Mouse (Mus musculus) limb, embryonic 13.5 days (tissue): ENCODE measurements around the gene Zc3h4. TPM values are rescaled to one million over a fixed set of nuclear protein-coding genes. Genes with fewer than 3 reads are reported as not detected.

Experiments
- ATAC-seq: fragments of 200-750 bp; cut with Nextera tagmentation; 2 replicates; pipeline ENCODE4 v1.8.0; 2017; ENCODE audit warnings: low read depth, moderate number of reproducible peaks, moderate TSS enrichment; ENCODE audit not compliant: low FRiP score
- H3K27ac ChIP-seq: fragments of 300-500 bp; sonication (generic); 2 replicates; pipeline ENCODE4 v1.5.1; 2015; ENCODE audit warnings: inconsistent platforms, mild to moderate bottlenecking, moderate library complexity
- H3K27me3 ChIP-seq: fragments of 300-500 bp; sonication (generic); 2 replicates; pipeline ENCODE4 v1.6.1; 2015; ENCODE audit warnings: mild to moderate bottlenecking, inconsistent platforms
- H3K36me3 ChIP-seq: fragments of 300-500 bp; sonication (generic); 2 replicates; pipeline ENCODE4 v1.6.1; 2015; ENCODE audit warnings: inconsistent platforms, mild to moderate bottlenecking, moderate library complexity
- H3K4me1 ChIP-seq: fragments of 300-500 bp; sonication (generic); 2 replicates; pipeline ENCODE4 v1.6.1; 2015; ENCODE audit warnings: inconsistent platforms
- H3K4me2 ChIP-seq: fragments of 300-500 bp; sonication (generic); replicated peaks from 2 replicates; pipeline ENCODE4 v1.6.1; 2015; ENCODE audit warnings: inconsistent platforms, mild to moderate bottlenecking, moderate library complexity
- H3K4me3 ChIP-seq: fragments of 300-500 bp; sonication (generic); 2 replicates; pipeline ENCODE4 v1.5.1; 2015; ENCODE audit warnings: moderate library complexity, mild to moderate bottlenecking, inconsistent platforms
- H3K9ac ChIP-seq: fragments of 300-500 bp; sonication (generic); 2 replicates; pipeline ENCODE4 v1.6.1; 2015; ENCODE audit warnings: mild to moderate bottlenecking, inconsistent platforms
- H3K9me3 ChIP-seq: fragments of 300-500 bp; sonication (generic); 2 replicates; pipeline ENCODE4 v1.6.1; 2016; ENCODE audit warnings: inconsistent platforms
- WGBS: fragments of 180-500 bp; shearing (Covaris S2); methylation state at CpG from one replicate; pipeline ENCODE4 v1.1.7; 2015; 5-methylcytosine and 5-hydroxymethylcytosine counted together
- polyA plus RNA-seq: library from polyadenylated mRNA; unstranded; fragments of >200 nt; fragmentation: Nextera tagmentation; extraction: Ambion mirVana; gene quantifications from 2 replicates; pipeline ENCODE4 v1.2.1, GENCODE M21; 2015

Zc3h4 gene
- polyA plus RNA-seq: 18.2 and 18.5 TPM in 2 replicates

- H3K36me3 ChIP-seq: no peaks in the 10 kb centered on the region
- peak; percentile 54 for ATAC-seq
- peak within 1 kb of the TSS; percentile 100 for H3K27ac ChIP-seq
- peak within 1 kb of the TSS; percentile 91 for H3K4me3 ChIP-seq
- H3K27me3 ChIP-seq: no peaks in the 10 kb centered on the region
- H3K9ac ChIP-seq: peak within 1 kb of the TSS; percentile 100
- peak within 1 kb of the TSS; percentile 93 for H3K4me2 ChIP-seq
- H3K9me3 ChIP-seq: no peaks in the 10 kb centered on the region
- WGBS: under 1% methylated on average over 64 of the region's 85 CpGs
- H3K4me1 ChIP-seq: peaks cover 39% of the 10 kb centered on the region
These were observed at the start of gene Zc3h4 for GRCm38 (mm10) chr7:16400689-16401611. Zc3h4 (plus strand) TSS chr7:16400910.

DNA sequence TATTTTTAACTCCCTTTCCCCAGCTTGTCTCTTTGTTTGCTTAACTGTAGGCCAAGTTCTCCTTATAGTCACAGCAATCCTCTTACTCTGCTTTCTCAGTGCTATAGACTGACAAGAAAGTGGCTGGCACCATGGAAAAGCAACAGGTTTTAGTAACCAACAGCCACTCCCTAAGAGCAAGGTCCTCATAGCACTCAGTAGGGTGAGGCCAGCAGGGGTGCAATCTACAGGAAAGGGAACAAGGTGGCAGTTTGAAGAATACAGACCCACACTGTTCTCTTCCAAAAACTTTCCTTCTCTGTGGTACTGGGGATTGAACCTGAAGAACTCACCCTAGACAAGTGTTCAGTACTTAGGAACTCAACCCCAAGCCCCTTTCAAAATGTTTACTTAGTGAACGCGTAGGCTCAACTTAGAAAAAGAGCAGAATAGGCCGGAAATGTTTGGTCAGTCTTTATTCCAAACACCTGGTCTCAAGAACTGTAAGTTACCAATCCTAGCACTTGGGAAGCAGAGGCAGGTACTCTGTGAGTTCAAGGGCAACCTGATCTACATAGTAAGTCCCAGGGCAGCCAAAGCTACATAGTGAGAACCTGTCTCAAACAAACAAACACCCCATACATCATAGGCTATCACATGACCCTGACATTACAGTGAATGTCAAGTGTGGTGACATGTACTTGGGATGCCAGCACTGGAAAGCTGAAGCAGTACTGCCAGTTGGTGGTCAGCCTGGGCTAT is 44.7 kb upstream of the Zc3h4 start:
- no peak for ATAC-seq
- H3K27me3 ChIP-seq: no peaks in the 10 kb centered on the region
- H3K36me3 ChIP-seq: peaks cover 66% of the 10 kb centered on the region
- no peak overlapping the region for H3K4me2 ChIP-seq
- WGBS: 96% methylated on average over 3 of the region's 3 CpGs
- 0 out of 2 replicates have a peak, but pooled peaks cover 4% of the 10 kb centered on the region for H3K9me3 ChIP-seq
- H3K4me3 ChIP-seq: no peak overlapping the region
- no peak overlapping the region for H3K27ac ChIP-seq
- no peaks in the 10 kb centered on the region for H3K4me1 ChIP-seq
- no peak overlapping the region for H3K9ac ChIP-seq

GRCm38 (mm10) chr7:16357602-16358001 is 43.1 kb upstream of the Zc3h4 start:
- no peak overlapping the region for H3K4me2 ChIP-seq
- 0 out of 2 replicates have a peak, but pooled peaks cover 4% of the 10 kb centered on the region for H3K9me3 ChIP-seq
- H3K4me1 ChIP-seq: no peaks in the 10 kb centered on the region
- ATAC-seq: no peak
- H3K4me3 ChIP-seq: no peak overlapping the region
- no peak overlapping the region for H3K9ac ChIP-seq
- H3K27me3 ChIP-seq: no peaks in the 10 kb centered on the region
- H3K36me3 ChIP-seq: peaks cover 59% of the 10 kb centered on the region
- H3K27ac ChIP-seq: no peak overlapping the region
- WGBS: 94% methylated on average over 3 of the region's 3 CpGs

DNA sequence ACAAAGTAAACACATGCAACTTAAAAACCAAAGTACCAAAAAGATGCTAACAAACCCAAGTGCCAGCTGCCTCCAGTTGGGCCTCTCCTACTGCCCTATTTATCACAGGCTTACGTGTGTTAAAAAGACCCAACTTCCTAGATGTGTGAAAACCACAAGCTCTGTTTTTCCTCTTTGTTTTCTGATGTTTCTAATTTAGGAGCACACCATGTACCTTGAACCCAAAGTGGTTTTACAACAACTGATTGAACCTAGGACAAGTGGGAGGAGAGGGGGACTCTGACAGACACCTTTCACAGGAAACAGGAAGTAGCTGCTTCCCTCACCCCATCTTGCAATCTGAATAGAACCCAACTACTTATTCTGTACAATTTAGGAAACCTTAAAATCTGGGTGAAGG is 36.4 kb upstream of the Zc3h4 start:
- H3K9me3 ChIP-seq: no peaks in the 10 kb centered on the region
- no peak overlapping the region for H3K9ac ChIP-seq
- peaks cover 74% of the 10 kb centered on the region for H3K36me3 ChIP-seq
- no peak overlapping the region for H3K4me2 ChIP-seq
- WGBS: 82% methylated on average over 1 of the region's 1 CpGs
- no peaks in the 10 kb centered on the region for H3K4me1 ChIP-seq
- H3K27ac ChIP-seq: no peak overlapping the region
- no peak for ATAC-seq
- H3K27me3 ChIP-seq: no peaks in the 10 kb centered on the region
- no peak overlapping the region for H3K4me3 ChIP-seq

- no peak overlapping the region for H3K9ac ChIP-seq
- H3K9me3 ChIP-seq: no peaks in the 10 kb centered on the region
- H3K4me1 ChIP-seq: no peaks in the 10 kb centered on the region
- H3K27ac ChIP-seq: no peak overlapping the region
- H3K27me3 ChIP-seq: no peaks in the 10 kb centered on the region
- 0 out of 2 replicates have a peak, but pooled peaks have one; percentile 32 for ATAC-seq
- no peak overlapping the region for H3K4me2 ChIP-seq
- WGBS: 46% methylated on average over 4 of the region's 4 CpGs
- no peak overlapping the region for H3K4me3 ChIP-seq
- H3K36me3 ChIP-seq: peaks cover 80% of the 10 kb centered on the region
These were observed 35.7 kb upstream of the Zc3h4 start for GRCm38 (mm10) chr7:16364901-16365500.

DNA sequence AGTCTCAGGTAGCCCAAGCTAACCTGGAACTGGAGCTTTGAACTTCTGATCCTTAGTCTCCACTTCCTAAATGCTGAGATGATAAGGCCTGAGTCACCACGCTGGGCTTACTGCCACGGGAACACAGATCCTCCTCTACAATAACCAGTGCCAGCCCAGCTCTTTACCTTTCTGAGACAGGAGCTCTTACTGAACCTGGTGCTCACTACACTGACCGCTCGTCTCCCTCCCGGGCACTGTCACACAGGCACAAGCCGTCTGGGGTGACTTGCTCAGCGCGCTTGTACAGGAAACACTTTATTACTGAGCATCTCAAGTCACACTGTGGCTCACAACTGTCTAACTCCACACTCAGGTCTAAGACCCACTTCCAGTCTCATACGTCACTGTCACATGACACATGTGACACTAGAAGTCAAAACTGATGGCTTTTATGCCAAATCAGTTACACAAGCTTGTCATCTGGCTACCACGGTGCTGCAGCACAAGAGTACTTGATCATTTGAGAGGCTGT is 34.5 kb upstream of the Zc3h4 start:
- H3K4me1 ChIP-seq: no peaks in the 10 kb centered on the region
- no peak overlapping the region for H3K9ac ChIP-seq
- no peaks in the 10 kb centered on the region for H3K27me3 ChIP-seq
- H3K9me3 ChIP-seq: no peaks in the 10 kb centered on the region
- peaks cover 92% of the 10 kb centered on the region for H3K36me3 ChIP-seq
- no peak overlapping the region for H3K4me2 ChIP-seq
- 67% methylated on average over 10 of the region's 10 CpGs for WGBS
- no peak overlapping the region for H3K4me3 ChIP-seq
- ATAC-seq: no peak
- H3K27ac ChIP-seq: 0 out of 2 replicates have a peak overlapping the region, but pooled peaks have one; percentile 6

DNA sequence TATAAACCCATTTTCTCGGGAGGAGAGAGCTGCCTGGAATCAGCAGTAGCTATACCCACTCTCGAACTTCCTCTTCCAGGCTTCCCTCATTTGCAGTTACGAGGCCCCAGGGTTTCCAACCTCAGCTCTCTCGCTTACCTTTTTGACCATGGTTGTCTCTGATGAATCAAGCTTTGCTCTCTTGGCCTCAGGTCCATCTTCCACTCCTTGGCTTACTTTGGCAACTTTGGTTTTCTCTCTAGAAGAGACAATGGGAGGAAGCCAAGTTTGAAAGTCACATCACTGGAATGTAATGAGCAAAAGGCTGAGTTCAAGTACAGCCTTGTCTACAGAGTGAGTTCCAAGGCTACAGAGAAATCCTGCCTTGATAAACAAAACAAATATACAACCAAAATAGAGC is 34.0 kb upstream of the Zc3h4 start:
- H3K4me1 ChIP-seq: no peaks in the 10 kb centered on the region
- H3K4me3 ChIP-seq: no peak overlapping the region
- 63% methylated on average over 4 of the region's 4 CpGs for WGBS
- ATAC-seq: no peak
- peaks cover 93% of the 10 kb centered on the region for H3K36me3 ChIP-seq
- no peak overlapping the region for H3K27ac ChIP-seq
- no peak overlapping the region for H3K9ac ChIP-seq
- H3K9me3 ChIP-seq: no peaks in the 10 kb centered on the region
- H3K4me2 ChIP-seq: no peak overlapping the region
- H3K27me3 ChIP-seq: no peaks in the 10 kb centered on the region

DNA sequence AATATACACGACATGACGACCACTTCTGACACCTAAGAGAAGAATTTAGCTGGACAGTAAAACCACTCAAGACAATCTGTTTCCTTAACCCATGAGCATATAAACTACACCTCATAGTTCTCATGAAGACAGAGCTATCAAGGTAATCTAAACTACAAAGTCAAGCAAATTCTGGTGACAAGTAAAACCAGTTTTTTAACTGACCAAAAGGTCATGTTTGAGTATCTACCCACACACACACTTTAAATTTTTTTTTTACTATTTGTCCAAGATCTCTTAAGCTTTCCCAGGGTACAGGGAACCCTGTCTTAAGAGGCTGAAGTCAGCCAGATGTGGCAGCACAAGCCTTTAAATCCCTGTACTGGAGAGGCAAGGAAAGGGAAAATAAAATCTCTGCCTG is 31.9 kb upstream of the Zc3h4 start:
- ATAC-seq: no peak
- Histone ChIP-seq H3K27me3 (no peaks in the 10 kb centered on the region), H3K27ac (no peak overlapping the region), H3K9ac (no peak overlapping the region), H3K4me1 (no peaks in the 10 kb centered on the region), H3K9me3 (no peaks in the 10 kb centered on the region), H3K36me3 (peaks cover 87% of the 10 kb centered on the region), H3K4me2 (no peak overlapping the region), H3K4me3 (no peak overlapping the region)
- WGBS: 80% methylated on average over 2 of the region's 2 CpGs

DNA sequence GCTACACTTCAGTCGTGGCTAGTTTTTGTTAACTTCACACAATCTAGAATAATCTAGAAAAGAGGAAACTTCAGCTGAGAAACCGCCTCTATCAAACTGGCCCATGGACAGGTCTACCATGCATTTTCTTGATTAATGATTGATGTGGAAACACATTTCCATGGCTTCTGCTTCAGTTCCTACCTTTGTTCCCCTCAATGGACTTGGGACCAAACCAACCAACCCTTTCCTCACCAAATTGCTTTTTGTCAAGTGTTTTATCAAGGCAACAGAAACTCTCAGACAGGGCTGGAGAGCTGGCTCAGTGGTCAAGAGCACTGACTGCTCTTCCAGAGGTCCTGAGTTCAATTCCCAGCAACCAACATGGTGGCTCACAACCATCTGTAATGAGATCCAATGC is 30.1 kb upstream of the Zc3h4 start:
- Histone ChIP-seq H3K27ac (no peak overlapping the region), H3K4me2 (no peak overlapping the region), H3K4me3 (no peak overlapping the region), H3K4me1 (no peaks in the 10 kb centered on the region), H3K36me3 (peaks cover 84% of the 10 kb centered on the region), H3K27me3 (no peaks in the 10 kb centered on the region), H3K9ac (no peak overlapping the region), H3K9me3 (no peaks in the 10 kb centered on the region)
- ATAC-seq: no peak
- WGBS: 95% methylated on average over 2 of the region's 2 CpGs

DNA sequence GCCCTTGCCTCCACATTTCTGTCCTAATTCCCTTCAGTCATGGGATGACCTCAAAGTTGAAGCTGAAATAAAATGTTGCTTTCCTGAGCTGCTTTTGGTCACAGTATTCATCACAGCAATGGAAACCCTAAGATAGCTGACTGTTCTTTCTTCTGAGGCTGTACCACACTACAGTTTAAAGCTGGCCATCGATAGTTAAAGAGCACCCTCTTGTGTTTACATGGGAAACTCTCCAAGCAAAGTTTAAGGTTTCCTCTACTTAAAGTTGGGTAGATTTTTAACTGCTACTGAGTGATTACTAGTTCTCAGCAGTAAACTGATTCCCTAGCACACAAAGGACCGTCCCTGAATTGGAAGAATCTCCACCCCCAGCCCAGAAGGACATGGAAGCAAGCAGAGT is 27.0 kb upstream of the Zc3h4 start:
- H3K36me3 ChIP-seq: peaks cover 84% of the 10 kb centered on the region
- ATAC-seq: no peak

GRCm38 (mm10) chr7:16374989-16375388 is 25.7 kb upstream of the Zc3h4 start:
- Histone ChIP-seq H3K27ac (no peak overlapping the region), H3K36me3 (peaks cover 78% of the 10 kb centered on the region), H3K4me2 (no peak overlapping the region), H3K9ac (no peak overlapping the region), H3K4me3 (no peak overlapping the region), H3K9me3 (no peaks in the 10 kb centered on the region), H3K27me3 (no peaks in the 10 kb centered on the region), H3K4me1 (no peaks in the 10 kb centered on the region)
- 88% methylated on average over 5 of the region's 5 CpGs for WGBS
- ATAC-seq: no peak

More for the DNA sequence above, 27.0 kb upstream of the Zc3h4 start:
- H3K27me3 ChIP-seq: no peaks in the 10 kb centered on the region
- H3K9me3 ChIP-seq: no peaks in the 10 kb centered on the region
- H3K27ac ChIP-seq: no peak overlapping the region
- WGBS: 57% methylated on average over 2 of the region's 2 CpGs
- H3K4me3 ChIP-seq: no peak overlapping the region
- H3K4me2 ChIP-seq: no peak overlapping the region
- no peaks in the 10 kb centered on the region for H3K4me1 ChIP-seq
- no peak overlapping the region for H3K9ac ChIP-seq

- no peak overlapping the region for H3K4me3 ChIP-seq
- no peak overlapping the region for H3K4me2 ChIP-seq
- no peak overlapping the region for H3K27ac ChIP-seq
- H3K36me3 ChIP-seq: peaks cover 75% of the 10 kb centered on the region
- H3K27me3 ChIP-seq: no peaks in the 10 kb centered on the region
- H3K4me1 ChIP-seq: no peaks in the 10 kb centered on the region
- ATAC-seq: no peak
- H3K9ac ChIP-seq: no peak overlapping the region
- 91% methylated on average over 1 of the region's 1 CpGs for WGBS
- no peaks in the 10 kb centered on the region for H3K9me3 ChIP-seq
These were observed 24.2 kb upstream of the Zc3h4 start for GRCm38 (mm10) chr7:16376505-16376904.
